20 mouse cellular contexts compared by ENCODE assay signal in genomic region chr4:140831808-140832207, GRCm38 (mm10). TPM values are rescaled to one million over a fixed set of nuclear protein-coding genes. Genes with fewer than 3 reads are reported as not detected.
"Had no signal": no experiment of that assay in that cellular context is flagged by ENCODE, and none has a peak within 500 bp of the region (broad histone marks: within the 10 kb centered on the region; RNA-seq: fewer than 3 reads in every experiment).

No protein-coding gene starts in this region.

- ATAC-seq: lung, postnatal 0 days; midbrain, embryonic 13.5 days; midbrain, embryonic 15.5 days had no signal

- DNase-seq: lung, adult 2 months; lung, postnatal 14 days; lung, postnatal 36 days; right cerebral cortex, postnatal 14 days; thymus, adult 2 months; thymus, postnatal 25 days; thymus, postnatal 4 days had no signal

- H3K4me1 ChIP-seq: lung, embryonic 15.5 days had no signal

- H3K9me3 ChIP-seq: lung, embryonic 15.5 days; megakaryocyte, embryonic 14.5 days; midbrain, embryonic 13.5 days; midbrain, embryonic 15.5 days; neural tube, embryonic 12.5 days; stomach, embryonic 15.5 days had no signal

- H3K4me3 ChIP-seq: lung, embryonic 15.5 days; megakaryocyte, embryonic 14.5 days; midbrain, embryonic 13.5 days; midbrain, embryonic 15.5 days; neural tube, embryonic 12.5 days; stomach, embryonic 15.5 days had no signal

- H3K27me3 ChIP-seq: lung, embryonic 15.5 days; midbrain, embryonic 15.5 days; stomach, embryonic 15.5 days had no signal

- H3K9ac ChIP-seq: lung, embryonic 15.5 days; midbrain, embryonic 13.5 days; midbrain, embryonic 15.5 days; neural tube, embryonic 12.5 days; stomach, embryonic 15.5 days had no signal

- H3K4me2 ChIP-seq: lung, embryonic 15.5 days; midbrain, embryonic 11.5 days; midbrain, embryonic 13.5 days; midbrain, embryonic 15.5 days; neural tube, embryonic 12.5 days; stomach, embryonic 15.5 days had no signal

- H3K27ac ChIP-seq: lung, embryonic 15.5 days; macrophage; midbrain, embryonic 13.5 days; midbrain, embryonic 15.5 days; neural tube, embryonic 12.5 days; stomach, postnatal 0 days had no signal

- H3K36me3 ChIP-seq: lung, embryonic 15.5 days; midbrain, embryonic 13.5 days; midbrain, embryonic 15.5 days; neural tube, embryonic 12.5 days; stomach, embryonic 15.5 days had no signal

RNA-seq across cellular contexts. Expression of gene Padi1, which starts 13.8 kb away (rescaled TPM):
- polyA plus RNA-seq: liver, embryonic 16.5 days; macrophage; midbrain, embryonic 13.5 days; midbrain, postnatal 0 days; neural tube, embryonic 14.5 days had no signal

RNA-seq across cellular contexts. Expression of gene Padi3, which starts 21.4 kb away (rescaled TPM):
- polyA plus RNA-seq: midbrain, embryonic 11.5 days; midbrain, embryonic 15.5 days; midbrain, postnatal 0 days; neural tube, embryonic 12.5 days; neural tube, embryonic 14.5 days had no signal
